Mouse (Mus musculus) heart, adult 2 months (tissue): ENCODE data around the gene Kdsr.

Source experiments
- CTCF ChIP-seq: fragments of 200-600 bp; IDR thresholded peaks from 2 replicates; pipeline ENCODE4 v1.8.1; 2022; ENCODE audit warnings: antibody characterized with exemption, mild to moderate bottlenecking, moderate library complexity
- EP300 ChIP-seq: fragments of 200-500 bp; IDR thresholded peaks from 2 replicates; pipeline ENCODE4 v1.6.1; 2011; ENCODE audit warnings: low read depth, low read length, control low read depth; ENCODE audit not compliant: insufficient read depth
- POLR2A ChIP-seq: fragments of 200-500 bp; IDR thresholded peaks from 2 replicates; pipeline ENCODE4 v1.6.1; 2011; ENCODE audit warnings: mild to moderate bottlenecking, low read depth, low read length, control low read depth; ENCODE audit not compliant: insufficient read depth

- TF ChIP-seq CTCF (no peak), POLR2A (no peak), EP300 (no peak)
These were observed 1.2 kb upstream of the Kdsr start for GRCm38 (mm10) chr1:106760750-106761149.
